Mouse (Mus musculus) CD4-positive, CD25-positive, alpha-beta regulatory T cell, adult 4 months (primary cell): ENCODE measurements around the gene Slc29a4. TPM values are rescaled to one million over a fixed set of nuclear protein-coding genes. Genes with fewer than 3 reads are reported as not detected.
A peak's percentile ranks its signal among the peaks of the same experiment; 100 is the strongest.

Experiments
- ATAC-seq: one replicate; pipeline ENCODE4 v1.8.0; 2017
- polyA plus RNA-seq, 2 experiments: library from polyadenylated mRNA; unstranded; fragments of 100-300 nt; shearing (Covaris generic); gene quantifications; one replicate each; pipeline ENCODE4 v1.2.1; 2017

The Slc29a4 gene
- polyA plus RNA-seq, 2 experiments from 2014 or later, result 0.11 TPM; not detected in 1

- no peak for ATAC-seq
These were observed 57.9 kb downstream of the Slc29a4 start for GRCm38 (mm10) chr5:142750173-142750572.

GRCm38 (mm10) chr5:142752241-142752640 is 59.9 kb downstream of the Slc29a4 start:
- no peak for ATAC-seq

GRCm38 (mm10) chr5:142759786-142760185 is 67.5 kb downstream of the Slc29a4 start:
- no peak for ATAC-seq

- ATAC-seq, result no peak
These were observed 69.1 kb downstream of the Slc29a4 start for GRCm38 (mm10) chr5:142761326-142761983.

- ATAC-seq, result no peak
These were observed 69.9 kb downstream of the Slc29a4 start for GRCm38 (mm10) chr5:142762082-142762807.

- no peak for ATAC-seq
These were observed 72.0 kb downstream of the Slc29a4 start for GRCm38 (mm10) chr5:142764306-142764705.

GRCm38 (mm10) chr5:142764889-142765288 is 72.6 kb downstream of the Slc29a4 start:
- no peak for ATAC-seq

GRCm38 (mm10) chr5:142766708-142767107 is 74.4 kb downstream of the Slc29a4 start:
- ATAC-seq, result no peak

GRCm38 (mm10) chr5:142767937-142768336 is 75.6 kb downstream of the Slc29a4 start:
- ATAC-seq, result peak; percentile 47

GRCm38 (mm10) chr5:142768352-142769267 is 76.3 kb downstream of the Slc29a4 start:
- no peak for ATAC-seq

- ATAC-seq, result no peak
These were observed 77.3 kb downstream of the Slc29a4 start for GRCm38 (mm10) chr5:142769641-142770040.

GRCm38 (mm10) chr5:142771034-142771433 is 78.7 kb downstream of the Slc29a4 start:
- no peak for ATAC-seq

GRCm38 (mm10) chr5:142771964-142772363 is 79.7 kb downstream of the Slc29a4 start:
- no peak for ATAC-seq

Other genes with a start within 250 kb of the Slc29a4 start
- gene Ap5z1, start 228.6 kb upstream of the Slc29a4 start, polyA plus RNA-seq, result 10 to 100 TPM; 19.5 to 28.9 TPM
- not detected for gene Papolb, start 162.4 kb upstream of the Slc29a4 start, polyA plus RNA-seq
- not detected for gene Radil, start 141.4 kb upstream of the Slc29a4 start, polyA plus RNA-seq
- not detected for gene Mmd2, start 83.7 kb upstream of the Slc29a4 start, polyA plus RNA-seq
- 10 to 100 TPM; 17.2 to 20.1 TPM for gene Wipi2, start 64.8 kb upstream of the Slc29a4 start, polyA plus RNA-seq
- gene Tnrc18, start 125.2 kb downstream of the Slc29a4 start, polyA plus RNA-seq, result 1 to 10 TPM; 2.8 to 3.7 TPM
- gene Fbxl18, start 202.9 kb downstream of the Slc29a4 start, polyA plus RNA-seq, result 1 to 10 TPM; 3.9 to 8.6 TPM
- gene Actb, start 214.2 kb downstream of the Slc29a4 start, polyA plus RNA-seq, result over 10,000 TPM; 21,144 to 46,167 TPM